Mouse (Mus musculus) hindbrain, postnatal 0 days (tissue): ENCODE measurements around the gene Eid3. TPM values are rescaled to one million over a fixed set of nuclear protein-coding genes. Genes with fewer than 3 reads are reported as not detected.

Experiments
- ATAC-seq: fragments of 200-750 bp; cut with Nextera tagmentation; 2 replicates; pipeline ENCODE4 v1.8.0; 2017; ENCODE audit warnings: mild to moderate bottlenecking, moderate TSS enrichment, moderate library complexity
- DNase-seq: peaks from one replicate; pipeline ENCODE4 v3.0.0-alpha.2; 2015; ENCODE audit warnings: low spot score
- H3K27ac ChIP-seq: fragments of 300-500 bp; sonication (generic); 2 replicates; pipeline ENCODE4 v1.5.1; 2014; ENCODE audit warnings: mild to moderate bottlenecking
- H3K27me3 ChIP-seq: fragments of 300-500 bp; sonication (generic); 2 replicates; pipeline ENCODE4 v1.6.1; 2014; ENCODE audit warnings: low read length, mixed read lengths; ENCODE audit not compliant: insufficient read depth
- H3K36me3 ChIP-seq: fragments of 300-500 bp; sonication (generic); 2 replicates; pipeline ENCODE4 v1.6.1; 2014; ENCODE audit warnings: low read length, mixed read lengths; ENCODE audit not compliant: insufficient read depth
- H3K4me1 ChIP-seq: fragments of 300-500 bp; sonication (generic); 2 replicates; pipeline ENCODE4 v1.6.1; 2014; ENCODE audit warnings: antibody characterized with exemption, low read length, mixed read lengths; ENCODE audit not compliant: insufficient read depth
- H3K4me2 ChIP-seq: fragments of 300-500 bp; sonication (generic); 2 replicates; pipeline ENCODE4 v1.6.1; 2014; ENCODE audit warnings: low read depth, mild to moderate bottlenecking, low read length, moderate library complexity, mixed read lengths
- H3K4me3 ChIP-seq: fragments of 300-500 bp; sonication (generic); 2 replicates; pipeline ENCODE4 v1.5.1; 2014; ENCODE audit warnings: low read length
- H3K9ac ChIP-seq: fragments of 300-500 bp; sonication (generic); replicated peaks from 2 replicates; pipeline ENCODE4 v1.6.1; 2014; ENCODE audit warnings: mild to moderate bottlenecking, low read length, moderate library complexity, mixed read lengths
- H3K9me3 ChIP-seq: fragments of 300-500 bp; sonication (generic); 2 replicates; pipeline ENCODE4 v1.6.1; 2016; ENCODE audit warnings: low read length, mixed read lengths
- CTCF ChIP-seq: IDR thresholded peaks from 2 replicates; pipeline ENCODE4 v1.5.1; 2016; ENCODE audit warnings: antibody characterized with exemption, control low read depth, low read depth
- WGBS: fragments of 180-500 bp; shearing (Covaris S2); extraction: QIAGEN DNeasy Blood & Tissue Kit; methylation state at CpG from one replicate; pipeline ENCODE4 v1.1.7; 2014; 5-methylcytosine and 5-hydroxymethylcytosine counted together
- polyA plus RNA-seq: library from polyadenylated mRNA; unstranded; fragments of >200 nt; fragmentation: Nextera tagmentation; extraction: Ambion mirVana; gene quantifications from 2 replicates; pipeline ENCODE4 v1.2.1, GENCODE M21; 2015
- total RNA-seq: library from RNA; depleted of rRNA; stranded (reverse); fragments of >200 nt; gene quantifications from 2 replicates; pipeline ENCODE4 v1.2.3, GENCODE M21; 2014

The Eid3 gene
- total and polyA plus RNA-seq, 2 experiments from 2014 or later = 0.33 to 2.6 TPM

DNA sequence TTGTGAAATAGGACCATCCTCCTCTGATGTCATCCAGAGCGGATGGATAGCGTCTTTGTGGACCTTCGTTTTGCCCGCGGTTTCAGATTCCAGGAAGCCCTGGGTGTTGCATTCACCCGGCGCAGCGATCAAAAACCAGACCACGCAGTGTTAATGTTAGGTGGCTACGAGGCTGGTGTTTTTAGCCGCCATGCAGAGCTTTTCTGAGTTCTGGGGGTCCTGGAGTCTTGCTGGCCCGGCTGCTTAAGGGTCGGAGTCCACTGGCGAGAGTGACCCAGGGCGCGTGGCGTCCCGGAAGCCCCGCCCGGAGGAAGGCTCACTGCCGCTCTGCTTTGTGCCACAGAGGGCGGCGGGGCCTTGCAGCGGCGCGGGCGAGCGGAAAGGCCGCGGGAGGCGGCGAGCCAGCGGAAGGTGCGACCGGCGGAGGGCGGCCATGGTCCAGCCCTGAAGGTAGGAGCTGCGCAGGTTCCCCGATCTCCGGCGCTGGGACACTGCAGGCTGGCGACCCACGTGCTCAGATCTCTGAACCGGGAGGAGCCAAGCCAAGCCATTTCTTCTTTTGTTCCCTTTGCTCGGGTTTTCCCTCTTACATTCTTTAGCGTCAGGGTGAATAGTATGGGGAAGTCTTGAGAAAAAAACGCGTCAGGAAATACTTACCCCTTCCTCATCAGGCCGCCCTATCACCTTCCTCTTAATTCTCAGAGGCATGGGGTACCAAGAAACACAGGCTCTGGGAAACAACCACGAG lies 6.1 kb upstream of the Eid3 start:
- peak overlapping the region; percentile 92 for H3K27ac ChIP-seq
- peak overlapping the region; percentile 76 for H3K4me3 ChIP-seq
- peak; percentile 76 for DNase-seq
- H3K9me3 ChIP-seq = no peaks in the 10 kb centered on the region
- H3K36me3 ChIP-seq = 0 out of 2 replicates have a peak, but pooled peaks cover 4% of the 10 kb centered on the region
- peaks cover 11% of the 10 kb centered on the region; the same call in 1 of the 2 replicates for H3K4me1 ChIP-seq
- no peak for TF ChIP-seq CTCF
- H3K27me3 ChIP-seq = no peaks in the 10 kb centered on the region
- H3K9ac ChIP-seq = peak overlapping the region; percentile 78
- 1% methylated on average over 49 of the region's 50 CpGs for WGBS
- peak; percentile 62 for ATAC-seq
- peak overlapping the region; percentile 87 for H3K4me2 ChIP-seq

DNA sequence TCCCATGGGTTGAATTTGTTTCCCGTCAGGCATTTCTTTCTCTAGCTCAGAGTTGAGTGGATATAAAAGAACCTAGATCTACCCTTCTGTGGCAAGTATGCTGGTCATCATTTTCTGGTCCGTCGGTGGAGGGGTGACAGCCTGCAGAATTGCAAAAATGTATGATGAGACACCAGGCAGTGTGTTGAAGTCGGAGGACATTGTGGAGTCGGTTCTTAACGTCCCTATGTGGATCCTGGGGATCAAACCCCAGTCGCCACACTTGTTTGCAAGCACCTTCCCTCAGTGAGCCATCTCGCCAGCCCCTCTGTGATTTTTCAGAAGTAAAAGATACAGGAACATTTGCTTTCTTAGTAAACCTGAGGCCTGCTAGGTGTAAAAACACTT lies 5.5 kb upstream of the Eid3 start:
- no peaks in the 10 kb centered on the region for H3K27me3 ChIP-seq
- no peak for ATAC-seq
- peak overlapping the region; percentile 87 for H3K4me2 ChIP-seq
- H3K9ac ChIP-seq = peak overlapping the region; percentile 78
- 5% methylated on average over 8 of the region's 8 CpGs for WGBS
- H3K36me3 ChIP-seq = 0 out of 2 replicates have a peak, but pooled peaks cover 4% of the 10 kb centered on the region
- H3K4me1 ChIP-seq = peaks cover 11% of the 10 kb centered on the region; the same call in 1 of the 2 replicates
- TF ChIP-seq CTCF = no peak
- H3K27ac ChIP-seq = peak overlapping the region; percentile 92
- no peaks in the 10 kb centered on the region for H3K9me3 ChIP-seq
- peak; percentile 44 for DNase-seq
- peak overlapping the region; percentile 76 for H3K4me3 ChIP-seq

DNA sequence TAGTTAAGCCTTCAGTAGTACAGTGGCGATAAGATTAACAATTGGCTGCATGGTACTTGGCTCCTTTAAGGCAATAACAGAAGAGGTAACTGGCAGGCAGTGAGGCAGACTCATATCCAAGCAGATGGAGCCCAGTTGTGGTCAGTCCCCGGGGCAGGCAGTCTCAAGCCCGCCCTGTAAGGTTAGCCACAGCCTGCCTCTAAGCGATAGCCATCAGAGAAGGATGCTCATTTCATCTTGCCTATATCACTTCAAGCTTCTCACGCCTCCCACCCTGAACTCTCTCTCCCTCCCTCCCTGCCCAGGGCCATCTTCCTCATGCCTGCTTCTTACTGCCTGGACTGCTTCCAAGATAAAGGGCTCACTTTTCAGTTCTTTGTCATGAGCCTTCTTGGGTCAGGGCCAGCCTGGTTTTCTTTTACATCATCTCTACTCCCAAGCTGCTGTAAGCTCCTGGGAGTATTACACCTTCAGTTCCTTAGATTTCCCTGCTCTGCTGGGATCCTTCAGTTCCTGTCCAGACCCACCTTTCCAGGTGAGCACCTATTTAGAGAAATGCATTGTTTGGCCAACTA lies 3.2 kb upstream of the Eid3 start:
- H3K36me3 ChIP-seq = 0 out of 2 replicates have a peak, but pooled peaks cover 4% of the 10 kb centered on the region
- TF ChIP-seq CTCF = no peak
- H3K9me3 ChIP-seq = no peaks in the 10 kb centered on the region
- DNase-seq = peak; percentile 38
- no peaks in the 10 kb centered on the region for H3K27me3 ChIP-seq
- H3K27ac ChIP-seq = no peak overlapping the region
- no peak for ATAC-seq
- H3K4me1 ChIP-seq = peaks cover 11% of the 10 kb centered on the region; the same call in 1 of the 2 replicates
- H3K4me3 ChIP-seq = no peak overlapping the region
- 50% methylated on average over 5 of the region's 5 CpGs for WGBS
- no peak overlapping the region for H3K9ac ChIP-seq
- no peak overlapping the region for H3K4me2 ChIP-seq

DNA sequence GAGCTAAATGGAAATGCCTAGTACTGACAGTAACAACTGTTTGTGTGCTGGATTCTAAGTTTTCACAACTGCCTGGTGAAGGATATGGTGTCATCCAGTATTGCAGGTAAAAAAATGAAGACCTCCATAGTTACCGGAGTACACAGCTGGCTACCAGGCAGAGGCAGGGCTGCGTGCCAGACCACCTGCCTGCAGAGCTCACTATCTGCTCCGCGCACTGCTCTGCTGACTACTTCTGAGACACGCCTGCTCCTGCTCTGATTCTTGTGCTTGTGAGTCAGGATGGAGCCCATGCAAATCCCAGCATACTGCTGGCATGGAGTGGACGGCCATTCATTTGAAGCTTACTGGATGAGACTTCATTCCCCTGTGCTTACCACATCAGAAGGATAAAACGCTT lies 2.6 kb upstream of the Eid3 start:
- Histone ChIP-seq H3K4me1 (peaks cover 11% of the 10 kb centered on the region; the same call in 1 of the 2 replicates), H3K27ac (no peak overlapping the region), H3K36me3 (0 out of 2 replicates have a peak, but pooled peaks cover 4% of the 10 kb centered on the region), H3K27me3 (no peaks in the 10 kb centered on the region), H3K4me3 (no peak overlapping the region), H3K9me3 (no peaks in the 10 kb centered on the region), H3K9ac (no peak overlapping the region), H3K4me2 (no peak overlapping the region)
- no peak for TF ChIP-seq CTCF
- peak; percentile 13 for DNase-seq
- no peak for ATAC-seq
- 45% methylated on average over 7 of the region's 7 CpGs for WGBS

DNA sequence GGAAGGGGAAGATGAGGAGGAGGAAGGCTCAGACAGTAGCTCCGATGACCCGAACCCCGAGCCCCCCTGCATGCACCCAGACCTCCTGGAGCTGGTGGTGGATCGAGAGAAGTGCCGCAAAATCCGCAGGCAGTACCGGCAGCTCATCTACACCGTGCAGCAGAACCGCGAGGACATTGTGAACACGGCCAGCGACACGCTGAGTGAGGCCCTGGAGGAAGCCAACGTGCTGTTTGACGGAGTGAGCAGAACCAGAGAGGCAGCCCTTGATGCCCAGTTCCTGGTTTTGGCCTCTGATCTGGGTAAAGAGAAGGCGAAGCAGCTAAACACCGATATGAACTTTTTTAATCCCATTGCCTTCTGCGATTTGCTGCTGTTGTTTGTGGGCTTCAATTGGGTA lies 406 bp downstream of the Eid3 start:
- 0 out of 2 replicates have a peak, but pooled peaks have one; percentile 15 for ATAC-seq
- H3K4me3 ChIP-seq = 0 out of 2 replicates have a peak overlapping the region, but pooled peaks have one; percentile 7
- 0 out of 2 replicates have a peak, but pooled peaks cover 9% of the 10 kb centered on the region for H3K4me1 ChIP-seq
- peak overlapping the region; percentile 42 for H3K4me2 ChIP-seq
- no peak overlapping the region for H3K9ac ChIP-seq
- TF ChIP-seq CTCF = no peak
- H3K27me3 ChIP-seq = no peaks in the 10 kb centered on the region
- DNase-seq = no peak
- 0 out of 2 replicates have a peak overlapping the region, but pooled peaks have one; percentile 32 for H3K27ac ChIP-seq
- no peaks in the 10 kb centered on the region for H3K9me3 ChIP-seq
- 71% methylated on average over 18 of the region's 18 CpGs for WGBS
- 0 out of 2 replicates have a peak, but pooled peaks cover 4% of the 10 kb centered on the region for H3K36me3 ChIP-seq

DNA sequence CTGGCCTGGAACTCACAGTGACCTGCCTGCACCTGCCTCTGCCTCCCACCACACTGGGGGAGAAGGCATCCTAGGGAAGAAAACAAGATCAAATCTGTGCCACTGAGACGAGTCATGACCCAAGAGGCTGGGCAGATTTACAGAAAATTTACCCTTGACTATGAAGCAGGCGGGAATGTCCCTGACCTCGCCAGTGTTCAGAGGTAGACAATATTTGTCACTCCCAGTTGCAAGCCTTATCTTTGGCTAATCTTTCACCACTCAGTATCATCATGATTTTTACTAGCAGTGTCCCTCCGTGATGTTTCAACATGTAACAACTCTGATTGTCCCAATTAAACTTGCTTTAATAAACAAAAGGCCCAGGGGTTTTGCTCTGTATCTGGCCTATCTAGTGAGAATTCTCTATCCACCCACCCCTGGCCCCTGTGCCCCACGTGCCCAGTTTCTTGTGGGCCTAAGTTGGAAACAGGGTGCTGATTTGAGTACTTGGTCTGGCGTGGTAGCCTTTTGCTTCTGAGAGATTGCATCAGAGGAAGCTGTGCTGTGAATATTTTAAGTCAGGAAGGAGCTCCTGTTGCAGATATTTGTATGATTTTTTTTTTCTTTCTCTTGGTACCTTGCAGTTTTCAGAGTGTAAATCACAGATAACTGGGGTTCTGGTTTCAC lies 2.1 kb downstream of the Eid3 start:
- no peak for ATAC-seq
- TF ChIP-seq CTCF = no peak
- WGBS = 88% methylated on average over 6 of the region's 6 CpGs

More for the DNA sequence above, 2.1 kb downstream of the Eid3 start:
- Histone ChIP-seq H3K4me1 (0 out of 2 replicates have a peak, but pooled peaks cover under 1% of the 10 kb centered on the region), H3K9me3 (no peaks in the 10 kb centered on the region), H3K27me3 (no peaks in the 10 kb centered on the region), H3K4me2 (no peak overlapping the region), H3K4me3 (no peak overlapping the region), H3K27ac (no peak overlapping the region), H3K36me3 (0 out of 2 replicates have a peak, but pooled peaks cover 4% of the 10 kb centered on the region), H3K9ac (no peak overlapping the region)
- no peak for DNase-seq
